8 mouse cellular contexts compared by ENCODE assay signal in the genomic region with DNA sequence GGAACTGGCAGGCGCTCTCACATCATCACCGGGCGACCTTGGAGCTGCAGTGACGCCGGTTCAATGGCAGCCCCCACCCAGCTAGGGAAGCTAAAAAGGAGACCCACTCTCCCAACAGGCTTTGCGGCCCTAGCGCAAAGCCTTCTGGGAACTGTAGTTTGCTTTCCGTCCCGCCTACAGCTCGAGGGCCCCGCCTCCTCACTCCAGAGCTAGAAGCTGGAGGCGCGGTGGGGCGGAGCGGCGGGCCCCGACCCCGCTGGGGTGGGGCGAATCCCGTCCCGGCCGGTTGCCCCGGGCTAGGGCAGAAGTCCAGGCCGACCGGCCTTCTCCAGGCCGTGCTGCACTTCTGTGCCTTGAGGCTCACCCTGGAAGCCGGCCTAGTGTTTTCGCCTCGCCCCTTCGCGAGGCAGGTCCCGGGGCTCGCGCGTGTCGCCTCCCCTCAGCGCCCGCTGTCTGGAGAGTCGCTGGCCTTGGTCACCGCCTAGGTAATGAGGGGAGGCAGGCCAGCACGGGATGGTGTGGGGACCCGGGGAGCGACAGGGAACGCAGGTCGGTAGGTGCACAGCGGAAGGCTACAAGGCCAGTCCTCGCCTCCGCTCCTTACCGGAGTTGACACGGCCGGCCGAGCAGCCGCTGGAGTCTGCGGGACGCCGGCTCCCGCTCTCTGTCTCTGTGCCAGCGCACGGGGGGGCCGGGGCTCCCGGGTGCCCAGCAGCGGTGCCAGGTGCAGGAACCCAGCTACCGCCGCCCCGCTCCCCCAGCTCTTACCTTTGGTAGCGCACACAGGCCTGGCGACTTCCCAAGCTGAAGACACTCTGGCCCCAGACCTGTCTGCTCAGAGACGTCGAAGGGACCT. TPM values are rescaled to one million over a fixed set of nuclear protein-coding genes. Genes with fewer than 3 reads are reported as not detected.
DNase-seq lines count a peak whose midpoint lies in the region; ATAC-seq and TF ChIP-seq lines count a peak whose summit lies in the region.

Gene Trak2, minus strand, starts transcription at position 65 of the 856 bp plus-strand sequence.
Gene Stradb, plus strand, starts transcription at position 157 of the 856 bp plus-strand sequence.

- peak; percentile 97 for DNase-seq in MEL-GATA-1-ER (ENCODE audit: extremely low read depth, low read depth)
- DNase-seq in cerebellum, adult 8-10 months = peak; percentile 93
- DNase-seq in hindbrain, embryonic 10.5 days (ENCODE audit: low spot score) = peak; percentile 94
- DNase-seq in layer of hippocampus, adult 9-11 months = peak; percentile 97
- peak; percentile 98 for DNase-seq in lung, postnatal 0 days (ENCODE audit: low spot score)
- peak; percentile 83 for DNase-seq in ovary, postnatal 14 days (ENCODE audit: low spot score)
- peak; percentile 98 for DNase-seq in thymus, postnatal 14 days

- H3K4me1 ChIP-seq in hindbrain, embryonic 10.5 days (replicated peaks) = peaks cover 47% of the 10 kb centered on the region
- peaks cover 5% of the 10 kb centered on the region; the same call in 1 of the 2 replicates for H3K4me1 ChIP-seq in lung, postnatal 0 days (ENCODE audit: insufficient read depth, low read depth, low read length)

- H3K27me3 ChIP-seq in hindbrain, embryonic 10.5 days (ENCODE audit: insufficient read depth, poor library complexity, severe bottlenecking) = no peaks in the 10 kb centered on the region
- no peaks in the 10 kb centered on the region for H3K27me3 ChIP-seq in lung, postnatal 0 days (replicated peaks; ENCODE audit: insufficient read depth, low read length)

- H3K36me3 ChIP-seq in hindbrain, embryonic 10.5 days = peaks cover 2% of the 10 kb centered on the region; the same call in 1 of the 2 replicates
- no peaks in the 10 kb centered on the region for H3K36me3 ChIP-seq in lung, postnatal 0 days (ENCODE audit: insufficient read depth, low read length)

- no peak for TF ChIP-seq EP300 in lung, postnatal 0 days (IDR thresholded peaks at IDR 0.05)

- ATAC-seq in frontal cortex, adult (ENCODE audit: low TSS enrichment) = peak; percentile 95
- peak; percentile 96 for ATAC-seq in lung, postnatal 0 days

- under 1% methylated on average over 69 of the region's 69 CpGs for WGBS in hindbrain, embryonic 10.5 days
- 3% methylated on average over 64 of the region's 69 CpGs for WGBS in lung, postnatal 0 days

- peak within 1 kb of the TSS; percentile 77 for H3K4me2 ChIP-seq in lung, postnatal 0 days (replicated peaks; ENCODE audit: low read depth, low read length)

- H3K4me3 ChIP-seq in hindbrain, embryonic 10.5 days = peak within 1 kb of the TSS; percentile 86
- peak within 1 kb of the TSS; percentile 78 for H3K4me3 ChIP-seq in lung, postnatal 0 days (ENCODE audit: low read depth, low read length)

- H3K9ac ChIP-seq in lung, postnatal 0 days (replicated peaks; ENCODE audit: low read depth) = peak within 1 kb of the TSS; percentile 61

- TF ChIP-seq CTCF in lung, postnatal 0 days (IDR thresholded peaks at IDR 0.05) = no peak; the same call in 1 of the 2 replicates

- H3K27ac ChIP-seq in hindbrain, embryonic 10.5 days = peak within 1 kb of the TSS; percentile 94
- peak within 1 kb of the TSS; percentile 86 for H3K27ac ChIP-seq in lung, postnatal 0 days (ENCODE audit: low read length)

- no peaks in the 10 kb centered on the region for H3K9me3 ChIP-seq in hindbrain, embryonic 10.5 days
- H3K9me3 ChIP-seq in lung, postnatal 0 days (ENCODE audit: low read length) = no peaks in the 10 kb centered on the region

RNA-seq across cellular contexts. Expression of gene Trak2, which starts in this region (rescaled TPM):
- 11.0 and 12.0 TPM in 2 replicates for polyA plus RNA-seq in hindbrain, embryonic 10.5 days (2016; fragmentation: Nextera tagmentation; extraction: Ambion mirVana)
- 10.1 and 12.3 TPM in 2 replicates for polyA plus RNA-seq in lung, postnatal 0 days (2015; fragmentation: Nextera tagmentation; extraction: Ambion mirVana)

RNA-seq across cellular contexts. Expression of gene Stradb, which starts in this region (rescaled TPM):
- 29.9 and 34.1 TPM in 2 replicates for polyA plus RNA-seq in hindbrain, embryonic 10.5 days (2016; fragmentation: Nextera tagmentation; extraction: Ambion mirVana)
- polyA plus RNA-seq in lung, postnatal 0 days (2015; fragmentation: Nextera tagmentation; extraction: Ambion mirVana) = 19.8 and 21.6 TPM in 2 replicates

Comparison
In these comparisons a context has a peak if more than half of its experiments do, and no peak if none do; other contexts are left out.
1. Peak in every context shown above with its lines: DNase-seq, ATAC-seq, H3K4me3 ChIP-seq and H3K27ac ChIP-seq.